Mouse (Mus musculus) testis, adult 2 months (tissue): ENCODE data around the gene Mmaa.

Experiments used
- CTCF ChIP-seq: fragments of 200-500 bp; IDR thresholded peaks from 2 replicates; pipeline ENCODE4 v1.5.1; 2012; ENCODE audit warnings: low read depth, mild to moderate bottlenecking, inconsistent platforms, low read length, moderate library complexity; ENCODE audit not compliant: control insufficient read depth, insufficient read depth, insufficient replicate concordance
- POLR2A ChIP-seq: fragments of 200-500 bp; IDR thresholded peaks from 2 replicates; pipeline ENCODE4 v1.6.1; 2012; ENCODE audit warnings: low read depth, mild to moderate bottlenecking, inconsistent platforms, low read length, moderate library complexity; ENCODE audit not compliant: control insufficient read depth

DNA sequence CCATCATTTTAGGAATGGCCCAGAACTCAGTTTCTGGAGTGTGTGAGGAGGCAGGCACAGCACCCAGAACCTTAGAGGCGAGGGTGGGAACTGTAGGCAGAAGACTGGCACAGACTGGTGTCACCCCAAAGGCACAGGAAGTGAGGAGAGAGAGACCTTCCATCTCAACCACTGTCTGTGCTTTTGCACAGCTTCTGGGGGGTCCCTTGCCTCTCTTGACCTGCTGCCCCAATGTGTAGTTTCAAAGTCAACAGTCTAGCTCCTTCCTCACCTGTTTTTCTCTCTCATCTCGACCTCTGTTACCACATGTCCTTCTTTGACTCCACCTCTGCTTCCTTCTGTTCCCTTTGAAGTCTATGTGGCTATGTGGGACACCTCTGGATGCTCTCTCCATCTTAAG lies 16.1 kb upstream of the Mmaa start:
- TF ChIP-seq POLR2A (no peak), CTCF (no peak)
